Mouse (Mus musculus) activated CD4-positive, CD25-positive, alpha-beta regulatory T cell, adult 9 weeks (primary cell): ENCODE results near the gene Rpusd2. TPM values are rescaled to one million over a fixed set of nuclear protein-coding genes. Genes with fewer than 3 reads are reported as not detected.

Source experiments
- polyA plus RNA-seq: library from polyadenylated mRNA; unstranded; fragments of 100-300 nt; shearing (Covaris generic); gene quantifications from one replicate; pipeline ENCODE4 v1.2.1, GENCODE M21; 2017

The Rpusd2 gene
- 2.4 TPM for polyA plus RNA-seq

DNA sequence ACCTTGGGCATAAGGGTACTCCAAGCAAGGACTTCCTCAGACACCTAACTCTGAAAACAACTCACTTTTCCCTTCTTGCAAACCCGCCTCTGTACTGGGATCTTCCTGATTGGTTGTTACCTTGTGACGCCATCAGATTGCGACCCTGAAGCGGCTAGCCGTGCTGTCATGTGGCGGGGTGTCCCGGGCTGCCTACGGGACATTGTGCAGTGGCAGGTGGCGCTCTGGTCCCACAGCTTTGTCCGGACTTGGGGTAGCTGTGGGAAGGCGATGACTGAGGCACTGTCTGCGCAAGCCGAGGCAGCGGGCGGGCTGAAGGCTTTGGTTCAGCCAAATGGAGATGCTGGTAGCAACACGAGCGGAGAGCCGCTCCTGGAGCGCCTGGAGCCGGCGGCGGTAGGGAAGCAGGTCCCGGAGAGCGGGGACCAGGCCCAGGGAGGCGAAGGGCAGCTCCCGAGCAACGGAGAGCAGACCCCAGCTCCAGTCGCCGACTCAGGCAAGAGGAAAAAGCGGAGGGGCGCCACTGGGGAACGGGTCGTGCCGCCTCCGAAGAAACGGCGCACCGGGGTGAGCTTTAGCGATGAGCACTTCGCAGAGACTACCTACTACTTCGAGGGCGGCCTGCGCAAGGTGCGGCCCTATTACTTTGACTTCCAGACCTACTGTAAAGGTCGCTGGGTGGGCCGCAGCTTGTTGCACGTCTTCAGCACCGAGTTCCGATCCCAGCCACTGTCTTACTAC, at the start of gene Rpusd2:
Rpusd2 (plus strand) TSS at position 135 of the 741 bp plus-strand sequence.

GRCm38 (mm10) chr2:119028941-119029551, 5.5 kb upstream of the Rpusd2 start, which contains the start of gene Ccdc32:
Ccdc32 (minus strand) TSS chr2:119029393.

DNA sequence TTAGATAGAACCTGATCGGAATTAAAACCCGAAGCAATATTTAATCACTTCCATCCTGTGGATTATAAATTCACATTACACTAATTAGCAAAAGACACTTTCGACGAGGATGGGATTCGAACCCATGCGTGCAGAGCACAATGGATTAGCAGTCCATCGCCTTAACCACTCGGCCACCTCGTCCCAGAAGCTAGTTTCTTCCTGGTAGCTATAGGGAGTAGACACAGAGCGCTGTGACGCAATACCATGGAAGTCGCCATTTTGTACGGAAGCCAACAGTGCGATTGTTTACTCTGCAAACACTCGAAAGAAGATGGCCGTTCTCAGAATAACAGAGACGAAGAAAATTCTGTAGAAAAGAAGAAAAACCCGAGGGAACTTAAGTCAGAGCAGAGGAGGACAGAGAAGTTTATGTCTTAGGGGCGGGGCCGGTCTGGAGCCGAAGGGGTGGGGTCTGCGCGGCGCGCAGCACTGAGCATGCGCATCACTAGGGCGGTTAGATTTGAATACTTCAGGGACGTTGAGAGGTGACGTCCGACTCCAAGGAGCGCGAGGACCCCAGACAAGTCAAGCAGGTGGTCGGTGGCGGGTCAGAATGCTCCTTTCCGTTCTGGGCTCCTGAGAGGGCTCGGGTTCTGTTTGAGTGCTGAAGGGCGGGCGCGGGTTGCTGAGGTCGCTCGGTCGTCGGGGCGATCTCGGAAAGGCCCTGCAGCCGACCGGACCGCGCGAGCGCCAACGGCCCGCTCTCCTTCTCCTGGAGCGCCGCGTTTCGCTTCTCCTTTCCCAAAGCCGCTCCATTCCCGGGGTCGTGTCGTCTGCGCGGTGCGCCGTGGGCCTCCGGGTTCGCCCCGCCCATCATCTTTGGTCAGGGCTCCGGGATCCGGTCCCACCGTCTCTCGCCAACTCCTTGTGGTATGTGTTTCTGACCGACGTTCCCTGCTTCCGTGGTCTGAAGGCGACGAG, 12.3 kb downstream of the Rpusd2 start, which contains the start of gene Knl1:
Knl1 (plus strand) TSS at position 471 of the 963 bp plus-strand sequence.

Other genes starting within 250 kb of the Rpusd2 start
- gene Knstrn, start 220.8 kb upstream of the Rpusd2 start, polyA plus RNA-seq, result 13.1 TPM
- 65.9 TPM for gene Ivd, start 172.8 kb upstream of the Rpusd2 start, polyA plus RNA-seq
- gene Bahd1, start 134.4 kb upstream of the Rpusd2 start, polyA plus RNA-seq, result 1.7 TPM
- 4.4 TPM for gene Chst14, start 108.3 kb upstream of the Rpusd2 start, polyA plus RNA-seq
- 27.6 TPM for gene Ccdc32, start 5.4 kb upstream of the Rpusd2 start, polyA plus RNA-seq
- 4.8 TPM for gene Knl1, start 12.3 kb downstream of the Rpusd2 start, polyA plus RNA-seq
- 10.9 TPM for gene Rad51, start 78.0 kb downstream of the Rpusd2 start, polyA plus RNA-seq
- gene Rmdn3, start 122.2 kb downstream of the Rpusd2 start, polyA plus RNA-seq, result 26.0 TPM
- not detected for gene Gchfr, start 133.0 kb downstream of the Rpusd2 start, polyA plus RNA-seq
- 0.73 TPM for gene Gm14137, start 139.7 kb downstream of the Rpusd2 start, polyA plus RNA-seq
- gene Zfyve19, start 173.8 kb downstream of the Rpusd2 start, polyA plus RNA-seq, result 58.9 TPM
- gene Dnajc17, start 174.0 kb downstream of the Rpusd2 start, polyA plus RNA-seq, result 14.4 TPM
- gene Ppp1r14d, start 195.1 kb downstream of the Rpusd2 start, polyA plus RNA-seq, result not detected
- not detected for gene Spint1, start 202.6 kb downstream of the Rpusd2 start, polyA plus RNA-seq
- gene Rhov, start 236.5 kb downstream of the Rpusd2 start, polyA plus RNA-seq, result 0.27 TPM